Mouse (Mus musculus) bone marrow, adult 2 months (tissue): ENCODE data around the gene Susd4.

Experiments used
- CTCF ChIP-seq: fragments of 200-500 bp; IDR thresholded peaks from 2 replicates; pipeline ENCODE4 v1.5.1; 2011; ENCODE audit warnings: low read length, control low read depth; ENCODE audit not compliant: control insufficient read depth, insufficient read depth
- POLR2A ChIP-seq: fragments of 200-500 bp; IDR thresholded peaks from 2 replicates; pipeline ENCODE4 v1.6.1; 2011; ENCODE audit warnings: low read depth, mild to moderate bottlenecking, control low read depth, low read length, borderline replicate concordance; ENCODE audit not compliant: control insufficient read depth

DNA sequence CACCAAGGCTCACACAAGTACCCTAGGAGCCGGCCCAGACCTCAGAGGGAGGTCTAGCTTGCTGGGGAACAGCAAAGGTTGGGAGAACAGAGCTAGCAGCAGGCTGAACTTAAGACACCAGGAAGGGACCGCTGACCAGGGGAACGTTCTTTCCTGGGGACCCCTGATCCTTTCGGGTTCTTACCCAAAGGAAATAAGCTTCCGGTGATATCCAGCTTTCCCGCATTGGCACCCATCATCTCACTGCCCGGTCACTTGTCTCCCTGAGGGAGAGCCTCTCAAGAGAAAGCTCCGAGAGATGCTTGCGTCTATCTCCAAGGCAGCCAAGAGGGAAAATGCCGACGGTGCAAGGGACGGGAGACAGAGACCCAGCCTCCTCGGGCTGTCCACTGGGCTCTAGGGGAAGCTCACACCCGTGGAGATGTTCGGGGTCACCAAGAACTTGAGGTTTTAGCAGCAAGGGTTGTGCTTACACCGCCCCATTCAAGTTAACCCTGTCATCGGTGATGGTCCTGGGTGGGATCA, 407 bp upstream of the Susd4 start:
- TF ChIP-seq POLR2A (no peak), CTCF (no peak)
